Mouse (Mus musculus) left cerebral cortex, postnatal 4 days (tissue): ENCODE measurements at regions not wholly inside any gene's neighbourhood (a gene's known extent, or its start where the extent isn't known, plus 50 kb on each side); places are given as distances from the start of the nearest gene placed in this dataset.
A peak's percentile ranks its signal among the peaks of the same experiment; 100 is the strongest.

Source experiments
- DNase-seq: peaks from one replicate; pipeline ENCODE4 v3.0.0-alpha.2; 2022
- intact Hi-C: fragments of 180-260 bp; cut with DNase I; formaldehyde crosslinking; loops from one replicate; pipeline ENCODE4 v1.15.1; 2025

- no peak for DNase-seq
These were observed 236.2 kb downstream of the 1500009L16Rik start for GRCm38 (mm10) chr10:83958826-83959225.

GRCm38 (mm10) chr10:83963232-83963760, 240.6 kb downstream of the 1500009L16Rik start:
- no peak for DNase-seq
- intact Hi-C loops = no loop called here

More at GRCm38 (mm10) chr10:83958826-83959225, 236.2 kb downstream of the 1500009L16Rik start:
- intact Hi-C loops = no loop called here

- intact Hi-C loops = no loop called here
- no peak for DNase-seq
These were observed 241.3 kb downstream of the 1500009L16Rik start for GRCm38 (mm10) chr10:83963779-83964643.

- intact Hi-C loops = no loop called here
- no peak for DNase-seq
These were observed 242.2 kb downstream of the 1500009L16Rik start for GRCm38 (mm10) chr10:83964838-83965237.

- intact Hi-C loops = no loop called here
- DNase-seq = no peak
These were observed 247.8 kb downstream of the 1500009L16Rik start for GRCm38 (mm10) chr10:83970501-83970900.

GRCm38 (mm10) chr10:83974548-83974947, 251.9 kb downstream of the 1500009L16Rik start:
- DNase-seq = no peak
- intact Hi-C loops = no loop called here

- intact Hi-C loops = no loop called here
- DNase-seq = no peak
These were observed 253.9 kb downstream of the 1500009L16Rik start for GRCm38 (mm10) chr10:83976548-83976947.

- DNase-seq = no peak
- intact Hi-C loops = no loop called here
These were observed 257.3 kb downstream of the 1500009L16Rik start for GRCm38 (mm10) chr10:83979930-83980329.

- peak; percentile 74 for DNase-seq
- intact Hi-C loops = no loop called here
These were observed 262.2 kb downstream of the 1500009L16Rik start for GRCm38 (mm10) chr10:83984697-83985415.

- intact Hi-C loops = no loop called here
- no peak for DNase-seq
These were observed 270.1 kb downstream of the 1500009L16Rik start for GRCm38 (mm10) chr10:83992577-83993305.

GRCm38 (mm10) chr10:83995026-83995600, 272.4 kb downstream of the 1500009L16Rik start:
- intact Hi-C loops = no loop called here
- no peak for DNase-seq

- peak; percentile 6 for DNase-seq
- intact Hi-C loops = no loop called here
These were observed 273.2 kb downstream of the 1500009L16Rik start for GRCm38 (mm10) chr10:83995913-83996312.

GRCm38 (mm10) chr10:83996489-83996888, 273.8 kb downstream of the 1500009L16Rik start:
- no peak for DNase-seq
- intact Hi-C loops = no loop called here

- DNase-seq = no peak
- intact Hi-C loops = no loop called here
These were observed 278.0 kb downstream of the 1500009L16Rik start for GRCm38 (mm10) chr10:84000436-84001208.

- intact Hi-C loops = no loop called here
- no peak for DNase-seq
These were observed 280.1 kb downstream of the 1500009L16Rik start for GRCm38 (mm10) chr10:84002744-84003143.

- intact Hi-C loops = no loop called here
- DNase-seq = no peak
These were observed 281.0 kb downstream of the 1500009L16Rik start for GRCm38 (mm10) chr10:84003601-84004149.

- intact Hi-C loops = no loop called here
- no peak for DNase-seq
These were observed 286.3 kb downstream of the 1500009L16Rik start for GRCm38 (mm10) chr10:84008923-84009322.

- intact Hi-C loops = loop anchor here (5.0 kb wide), 1 partner anchor 197 kb away; no protein-coding TSS in a partner anchor
- peak; percentile 66 for DNase-seq
These were observed 296.7 kb downstream of the 1500009L16Rik start for GRCm38 (mm10) chr10:84019381-84019780.

- DNase-seq = peak; percentile 53
- intact Hi-C loops = no loop called here
These were observed 297.5 kb downstream of the 1500009L16Rik start for GRCm38 (mm10) chr10:84020023-84020620.
